Mouse (Mus musculus): ENCODE results near the gene Apol9a.
"Not testable (repeated sequence)": the region's sequence is repeated elsewhere in the genome, so short reads cannot be mapped to it uniquely, and the experiment has no call there.

Apol9a gene

DNA sequence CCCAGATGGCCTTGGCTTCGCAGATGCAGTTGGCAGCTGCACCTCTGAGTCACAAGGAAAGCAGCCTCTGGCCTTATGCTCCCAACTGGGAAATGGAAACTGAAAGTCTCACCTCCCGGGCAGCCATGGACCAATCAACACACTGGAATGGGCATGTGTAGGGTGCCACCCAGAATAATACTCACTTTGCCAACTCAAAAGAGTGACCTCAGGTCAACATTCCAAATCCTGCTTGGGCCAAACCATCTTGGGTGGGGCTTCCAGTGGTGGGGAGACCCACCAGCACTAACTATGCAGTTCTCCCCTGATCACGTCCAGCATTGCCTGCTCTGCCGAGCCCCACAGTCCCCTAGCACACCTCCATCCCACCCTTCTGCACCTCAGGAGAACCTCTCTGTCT is at the start of gene Apol9a:
Apol9a (minus strand) TSS at position 101 of the 400 bp plus-strand sequence.
- DNase-seq (ENCODE audit: low spot score): not testable (repeated sequence)

DNA sequence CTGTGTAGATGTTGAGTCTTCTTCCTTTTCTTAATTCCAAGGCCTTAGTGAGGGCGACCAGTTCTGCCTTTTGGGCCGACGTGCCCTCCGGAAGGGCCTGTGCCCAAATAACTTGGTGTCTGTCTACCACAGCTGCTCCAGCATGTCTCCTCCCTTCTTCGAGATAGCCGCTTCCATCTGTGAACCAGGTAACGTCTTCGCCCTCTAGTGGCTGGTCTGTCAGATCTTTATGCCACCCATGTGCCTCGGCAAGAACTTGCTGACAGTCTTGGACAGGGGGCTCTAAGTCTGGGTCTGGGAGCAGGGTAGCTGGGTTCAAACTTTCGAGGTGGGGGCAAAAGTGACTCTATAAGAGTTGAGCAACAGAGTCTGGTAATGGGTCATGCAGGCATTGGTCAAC is 39.0 kb upstream of the Apol9a start:
- not testable (repeated sequence) for DNase-seq (ENCODE audit: low spot score)

DNA sequence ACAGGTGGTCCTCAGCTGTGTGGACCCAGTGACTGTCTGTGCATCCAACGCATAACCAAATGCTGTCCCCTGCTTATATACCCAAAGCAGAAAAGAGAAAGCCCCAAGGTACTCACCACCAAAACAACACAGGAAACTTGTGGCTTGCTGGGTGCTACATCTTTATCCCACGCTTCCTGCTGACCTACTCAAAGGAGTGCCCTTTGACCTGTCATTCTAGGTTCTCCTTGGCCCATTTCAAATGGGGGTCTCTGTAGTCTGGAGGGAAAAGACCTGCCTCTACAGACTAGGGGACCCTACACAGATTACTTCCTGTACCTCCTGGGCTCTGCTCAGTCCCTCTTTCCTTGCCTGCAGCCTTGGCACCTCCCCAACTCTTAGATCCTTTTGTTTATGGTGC is 36.5 kb upstream of the Apol9a start, which contains the start of gene Apol7b:
Apol7b (minus strand) TSS at position 101 of the 400 bp plus-strand sequence.
- not testable (repeated sequence) for DNase-seq (ENCODE audit: low spot score)

DNA sequence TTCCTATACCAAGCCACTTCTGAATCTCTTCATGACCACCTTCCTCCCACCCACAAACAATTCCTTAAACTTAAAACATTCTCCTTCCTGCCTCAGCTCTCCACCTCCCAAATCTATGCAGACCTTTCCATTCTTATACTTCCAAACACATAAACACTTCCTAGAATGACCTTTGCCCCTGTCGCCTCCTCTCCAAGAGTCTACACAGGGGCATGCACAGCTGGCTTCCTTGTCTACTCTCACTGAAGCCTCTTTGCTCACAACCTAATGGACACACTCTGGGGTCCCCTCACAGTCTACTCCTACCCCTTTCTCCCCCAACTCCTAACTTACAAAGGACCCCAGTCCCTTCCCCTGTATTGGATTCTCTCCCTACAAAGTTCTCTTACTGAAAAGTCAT is 34.7 kb upstream of the Apol9a start:
- DNase-seq (ENCODE audit: low spot score): not testable (repeated sequence)

DNA sequence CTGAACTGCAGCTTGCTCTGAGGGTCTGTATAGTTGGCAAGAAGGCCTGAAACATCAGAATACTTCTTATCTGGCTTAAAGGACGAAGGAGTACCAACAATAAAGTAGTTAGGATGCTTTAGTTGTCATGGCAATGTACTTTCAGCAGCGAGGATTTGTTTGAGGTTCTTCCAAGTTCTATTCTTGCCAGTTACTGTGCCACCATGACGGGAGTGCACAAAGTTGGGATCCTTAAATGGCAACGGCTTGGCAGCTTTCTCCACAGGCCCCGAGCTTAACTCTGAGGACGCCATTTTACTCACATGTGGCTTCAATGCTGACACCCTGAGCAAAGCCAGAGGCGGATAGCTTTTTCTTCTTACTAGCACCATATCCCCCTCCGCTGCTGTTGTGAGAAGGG is 33.8 kb upstream of the Apol9a start:
- not testable (repeated sequence) for DNase-seq (ENCODE audit: low spot score)

DNA sequence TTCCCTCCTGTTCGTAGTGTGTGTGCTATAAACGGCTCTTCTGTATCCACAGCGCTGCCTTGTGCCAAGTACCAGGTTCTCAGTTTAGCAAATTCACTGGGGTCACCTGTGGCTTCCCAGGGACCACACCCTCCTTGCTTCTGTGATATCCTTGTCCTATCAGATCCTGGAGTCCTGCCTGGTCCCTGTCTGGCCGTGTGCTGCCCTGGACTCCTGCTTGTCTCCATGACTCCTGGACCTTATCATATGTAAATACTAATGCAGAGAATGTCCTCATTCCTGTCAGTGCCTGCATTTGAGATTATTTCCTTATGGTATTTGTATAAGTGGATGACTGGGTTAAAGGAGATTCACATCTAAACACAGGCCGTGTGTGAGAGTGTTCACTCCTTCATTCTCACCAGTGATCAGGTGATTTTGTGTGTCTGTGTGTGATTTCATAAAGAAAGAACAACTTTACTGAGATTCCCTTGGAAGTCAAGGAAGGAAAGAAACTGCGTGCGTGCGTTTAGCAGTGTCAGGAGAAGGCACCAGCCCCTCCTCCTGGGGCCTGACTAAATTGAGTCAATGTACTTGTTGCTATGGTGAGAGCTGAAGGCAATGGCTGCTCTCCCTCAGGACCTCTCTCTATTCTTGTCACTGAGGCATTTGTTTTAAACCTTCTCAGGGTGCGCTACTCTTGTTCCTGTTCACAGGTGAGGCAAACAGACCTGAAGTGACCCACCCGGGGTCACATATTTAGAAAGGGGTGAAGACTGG is 17.9 kb upstream of the Apol9a start:
- DNase-seq (ENCODE audit: low spot score): not testable (repeated sequence)

DNA sequence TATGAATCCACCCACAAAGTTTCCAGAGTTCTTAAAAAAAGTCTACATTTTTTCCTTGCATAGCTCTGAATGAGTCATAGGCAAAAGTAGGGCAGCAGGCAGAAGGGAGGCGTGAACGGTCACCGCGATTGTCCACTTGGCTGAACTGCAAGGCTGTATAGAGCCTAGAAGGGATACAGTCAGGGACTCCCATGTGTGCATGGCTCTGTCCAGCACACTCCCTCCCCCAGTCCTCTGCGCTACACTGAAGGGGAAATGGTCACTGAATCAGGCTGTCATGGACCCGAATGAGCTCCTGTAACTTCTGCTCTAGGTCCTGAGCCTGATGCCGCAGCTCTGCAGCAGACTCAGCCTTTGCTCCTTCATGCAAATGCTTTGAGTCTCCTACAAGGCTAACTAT is 12.0 kb upstream of the Apol9a start:
- DNase-seq (ENCODE audit: low spot score): not testable (repeated sequence)

DNA sequence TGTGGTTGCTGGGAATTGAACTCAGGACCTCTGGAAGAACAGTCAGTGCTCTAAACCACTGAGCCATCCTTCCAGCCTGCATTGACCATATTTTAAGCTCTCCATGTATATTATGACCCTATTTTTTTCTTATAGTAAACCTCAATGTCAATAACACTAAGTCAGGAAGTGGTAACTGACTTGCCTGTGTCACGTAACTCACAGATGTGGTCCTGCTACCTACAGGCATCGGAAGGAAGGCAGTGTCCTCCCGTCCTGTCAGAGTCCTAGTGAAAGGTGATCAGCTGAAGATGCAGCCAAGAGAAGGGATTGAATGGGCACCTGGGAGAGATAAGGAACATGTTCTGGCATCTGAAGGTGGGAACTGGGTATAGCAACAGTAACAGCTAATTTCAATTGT is 8.7 kb upstream of the Apol9a start:
- DNase-seq (ENCODE audit: low spot score): not testable (repeated sequence)

DNA sequence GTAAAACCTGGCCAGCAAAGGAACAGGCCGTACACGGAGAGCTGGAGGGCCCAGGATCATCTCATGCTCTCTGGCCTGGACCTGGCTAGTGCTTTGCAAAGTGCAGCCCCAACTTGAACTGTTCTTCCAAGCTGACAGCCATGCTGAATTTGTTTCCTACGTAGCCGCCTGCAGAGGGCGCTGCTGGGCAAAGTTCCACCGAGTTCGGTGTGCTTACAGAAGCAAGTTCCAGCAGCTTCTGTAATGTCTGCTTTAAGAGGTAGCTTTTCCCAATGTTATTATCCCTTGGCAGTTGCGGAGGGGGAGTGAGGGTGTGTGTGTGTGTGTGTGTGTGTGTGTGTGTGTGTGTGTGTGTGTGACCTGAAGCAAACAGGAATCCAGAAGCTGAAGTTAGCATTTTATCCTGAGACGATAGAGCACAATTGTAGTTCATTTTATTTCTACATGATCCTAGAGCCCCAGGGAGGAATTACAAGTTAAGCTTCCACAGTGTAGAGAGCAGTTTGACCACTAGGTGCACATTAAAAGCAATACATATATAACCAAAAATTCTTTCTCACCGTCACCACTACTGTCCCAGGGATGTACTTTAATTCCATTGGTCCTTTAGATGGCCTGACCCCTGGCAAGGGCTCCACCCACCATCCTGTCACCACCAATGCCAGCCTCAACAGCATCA is 5.9 kb upstream of the Apol9a start:
- DNase-seq (ENCODE audit: low spot score): not testable (repeated sequence)

GRCm38 (mm10) chr15:77415653-77416052 is 4.7 kb upstream of the Apol9a start:
- not testable (repeated sequence) for DNase-seq (ENCODE audit: low spot score)

DNA sequence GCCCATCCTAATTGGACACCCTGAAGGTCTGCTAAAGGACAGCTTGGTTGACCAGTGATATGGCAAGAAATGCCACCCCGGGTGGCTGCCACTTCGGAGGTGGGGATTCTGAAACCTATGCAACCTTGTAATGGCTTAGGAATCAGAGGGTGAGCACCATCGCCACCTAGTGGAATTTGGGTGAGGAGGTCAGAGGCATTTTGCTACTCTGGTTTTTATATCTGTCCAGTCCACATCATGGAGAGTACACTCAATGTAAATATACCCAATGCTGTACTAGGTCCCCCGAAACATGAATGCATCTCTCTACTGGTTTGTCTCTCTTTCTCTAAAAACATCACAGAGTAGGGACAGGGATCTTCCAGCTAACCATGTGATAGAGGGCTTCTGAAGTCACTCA is 1.8 kb upstream of the Apol9a start:
- not testable (repeated sequence) for DNase-seq (ENCODE audit: low spot score)

DNA sequence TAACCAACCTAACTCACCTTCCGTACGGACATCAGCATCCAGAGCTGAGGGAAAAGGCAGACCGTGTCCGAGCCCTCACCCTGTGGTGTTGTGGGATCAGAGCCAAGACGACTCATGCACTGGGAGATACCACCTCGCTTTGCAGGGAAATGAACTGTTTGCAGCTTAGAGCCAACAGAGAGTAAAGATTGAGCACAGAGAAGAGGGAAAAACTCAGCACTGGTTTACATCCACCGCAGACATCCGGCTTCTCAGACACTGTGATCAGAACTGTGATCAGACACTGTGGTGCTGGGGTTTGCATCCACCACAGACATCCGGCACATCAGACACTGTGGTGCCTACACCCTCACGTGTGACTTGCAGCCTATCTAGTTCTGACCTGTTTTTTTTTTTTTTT is 4.6 kb downstream of the Apol9a start:
- DNase-seq (ENCODE audit: low spot score): not testable (repeated sequence)

DNA sequence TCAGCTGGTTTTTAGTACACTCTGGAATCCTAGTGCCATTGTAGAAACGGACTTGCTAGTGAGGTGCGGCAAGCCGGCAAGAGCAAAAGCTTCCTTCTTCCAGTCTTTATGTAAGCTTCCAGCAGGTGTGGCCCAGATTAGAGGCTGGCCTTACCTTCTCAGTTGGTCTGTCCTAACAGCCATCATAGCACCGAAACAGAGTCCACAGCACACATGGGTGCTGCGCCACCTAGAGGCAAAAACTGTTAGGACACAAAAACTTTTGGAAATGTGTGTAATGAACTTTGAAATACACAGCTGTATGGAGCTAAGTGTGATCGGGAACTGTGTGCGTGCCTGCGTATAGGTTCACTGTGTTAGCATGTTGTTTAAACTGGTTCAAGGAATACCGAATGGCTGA is 11.9 kb downstream of the Apol9a start, which contains the start of gene Apol7a:
Apol7a (minus strand) TSS at position 84 of the 400 bp plus-strand sequence.
- DNase-seq (ENCODE audit: low spot score): not testable (repeated sequence)

- not testable (repeated sequence) for DNase-seq (ENCODE audit: low spot score)
Observed at GRCm38 (mm10) chr15:77397450-77398132, 13.3 kb downstream of the Apol9a start.

GRCm38 (mm10) chr15:77393832-77394231 is 17.1 kb downstream of the Apol9a start:
- DNase-seq (ENCODE audit: low spot score): not testable (repeated sequence)

- DNase-seq (ENCODE audit: low spot score): no peak
Observed at GRCm38 (mm10) chr15:77387462-77387861, 23.5 kb downstream of the Apol9a start.

DNA sequence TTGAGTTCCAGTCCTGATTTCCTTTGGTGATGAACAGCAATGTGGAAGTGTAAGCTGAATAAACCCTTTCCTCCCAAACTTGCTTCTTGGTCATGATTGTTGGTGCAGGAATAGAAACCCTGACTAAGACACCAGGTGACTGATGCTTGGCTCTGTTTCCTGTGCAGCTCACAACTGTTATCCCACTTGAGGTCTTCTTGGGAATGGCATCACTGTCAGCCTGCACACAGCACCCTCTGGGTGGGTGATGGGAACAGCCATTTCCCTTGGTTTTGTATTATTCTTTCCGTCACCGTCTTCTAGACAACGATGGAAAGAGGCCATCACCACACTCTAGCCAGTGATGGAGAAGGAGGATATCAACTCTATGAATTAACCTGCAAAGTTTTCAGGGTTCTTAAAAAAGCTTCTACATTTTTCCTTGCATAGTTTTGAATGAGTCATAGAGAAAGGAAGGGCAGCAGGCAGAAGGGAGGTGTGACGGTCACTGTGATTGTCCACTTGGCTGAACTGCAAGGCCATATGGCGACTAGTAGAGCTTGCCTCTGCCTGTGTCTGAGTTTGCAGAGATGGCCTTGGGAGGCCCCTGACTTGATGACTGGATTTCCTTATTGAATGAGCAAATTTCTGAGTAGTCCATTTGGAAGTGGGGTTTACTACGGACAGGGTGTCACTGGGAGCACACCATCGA is 26.4 kb downstream of the Apol9a start:
- DNase-seq (ENCODE audit: low spot score): no peak

- DNase-seq (ENCODE audit: low spot score): no peak
Observed at GRCm38 (mm10) chr15:77382880-77383279, 28.1 kb downstream of the Apol9a start.

DNA sequence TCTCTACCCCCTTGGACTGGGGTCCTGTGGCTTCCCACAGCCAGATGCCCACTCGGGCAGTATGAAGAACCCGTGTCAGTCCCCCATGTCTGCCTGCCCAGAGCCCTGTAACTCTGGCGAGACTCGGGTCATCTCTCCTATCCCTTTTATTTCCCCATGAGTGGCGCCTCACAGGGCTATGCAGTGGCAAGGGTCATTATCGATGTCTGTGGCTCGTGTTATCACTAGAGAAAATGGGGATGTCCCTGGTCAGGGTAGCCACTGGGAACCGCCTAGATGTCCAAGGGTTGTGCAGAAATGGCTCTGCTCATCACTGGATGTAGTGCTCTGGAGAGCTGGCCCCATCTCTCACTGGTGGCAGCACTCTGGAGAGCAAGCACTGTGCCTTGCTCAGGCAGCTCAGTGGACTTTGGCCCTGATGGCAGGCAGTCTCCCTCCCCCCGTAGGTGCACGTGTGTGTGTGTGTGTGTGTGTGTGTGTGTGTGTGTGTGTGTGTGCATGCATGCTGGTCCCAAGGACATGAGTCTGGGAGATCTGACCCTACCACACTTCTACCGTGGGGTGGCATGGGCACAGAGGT is 28.6 kb downstream of the Apol9a start:
- no peak for DNase-seq (ENCODE audit: low spot score)

DNA sequence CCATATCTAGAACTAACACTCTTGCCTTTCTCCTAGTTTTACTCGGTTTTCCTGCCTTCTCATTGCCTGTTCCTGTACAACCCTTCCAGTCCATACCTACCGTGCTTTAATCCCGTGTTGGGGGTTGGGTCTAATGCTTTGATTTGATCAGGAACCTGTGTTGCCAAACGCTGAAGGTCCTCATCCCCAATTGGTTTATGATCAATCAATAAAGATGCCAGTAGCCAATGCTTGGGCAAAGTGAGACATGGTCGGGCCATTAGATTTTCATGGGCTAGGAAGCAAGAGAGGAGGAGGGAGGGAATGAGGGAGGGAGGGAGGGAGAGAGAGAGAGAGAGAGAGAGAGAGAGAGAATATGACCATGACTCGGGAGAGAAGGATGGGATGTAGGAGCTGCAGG is 29.5 kb downstream of the Apol9a start:
- no peak for DNase-seq (ENCODE audit: low spot score)

DNA sequence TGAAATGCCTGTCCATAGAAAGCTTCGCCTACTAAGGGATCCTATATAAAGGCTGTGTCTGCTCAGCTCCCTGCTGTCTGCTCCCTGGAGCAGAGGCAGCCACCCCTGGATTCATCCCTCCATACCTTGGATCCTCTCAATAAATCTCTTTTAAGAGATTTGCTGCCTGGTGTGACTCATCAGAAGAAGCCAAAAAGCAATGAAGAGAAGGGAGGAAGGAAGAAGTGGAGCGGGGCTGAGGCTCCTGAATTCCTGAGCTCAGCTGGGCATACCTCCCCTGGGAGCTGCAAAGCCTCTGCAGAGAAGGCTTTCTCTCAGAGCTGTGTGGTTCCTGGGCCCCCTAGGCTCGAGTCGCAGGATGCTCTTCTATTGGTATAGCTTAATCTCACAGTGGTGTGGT is 31.0 kb downstream of the Apol9a start:
- no peak for DNase-seq (ENCODE audit: low spot score)

GRCm38 (mm10) chr15:77377419-77377818 is 33.5 kb downstream of the Apol9a start:
- DNase-seq (ENCODE audit: low spot score): no peak

Data from testis, postnatal 14 days (tissue).